Mouse (Mus musculus): ENCODE measurements around the gene Stk17b. TPM values are rescaled to one million over a fixed set of nuclear protein-coding genes. Genes with fewer than 3 reads are reported as not detected.
"Not testable (repeated sequence)": the region's sequence is repeated elsewhere in the genome, so short reads cannot be mapped to it uniquely, and the experiment has no call there.

Gene Stk17b
- polyA plus RNA-seq, 1 experiment from 2014 or later, result 17.4 TPM

DNA sequence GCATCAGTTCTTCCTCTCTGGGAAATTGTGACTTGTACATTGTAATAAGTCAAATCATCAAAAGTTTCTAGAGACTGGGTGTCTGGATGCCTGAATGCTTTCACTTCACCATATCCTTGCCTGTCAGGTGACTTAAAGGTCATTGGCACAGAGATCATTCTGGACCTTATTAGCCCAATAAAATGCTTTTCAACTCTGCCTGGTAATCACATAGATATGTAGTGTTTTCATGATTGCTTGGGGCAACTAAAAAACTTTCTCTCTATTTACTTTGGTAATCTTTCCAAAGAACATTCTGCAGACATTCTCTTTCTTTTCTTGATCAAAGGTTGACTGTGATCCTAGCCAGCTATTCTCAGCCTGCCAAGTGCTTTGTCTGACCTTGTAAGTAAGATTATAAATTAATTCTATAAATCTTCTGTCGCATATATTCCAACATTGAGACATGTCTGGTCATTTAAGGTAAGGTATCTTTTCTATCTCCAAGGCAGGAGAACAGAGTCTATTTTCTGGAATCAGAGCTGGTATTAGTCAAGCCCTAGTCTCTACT, 69.0 kb downstream of the Stk17b start:
- H3K4me3 ChIP-seq, result no peak overlapping the region
- 62% methylated on average over 1 of the region's 1 CpGs for WGBS
- ATAC-seq (ENCODE audit: insufficient number of reproducible peaks, low FRiP score, low TSS enrichment, low read depth), result no peak
- no peak overlapping the region for H3K4me2 ChIP-seq
- no peaks in the 10 kb centered on the region for H3K36me3 ChIP-seq
- H3K9me3 ChIP-seq, result no peaks in the 10 kb centered on the region
- H3K27me3 ChIP-seq, result no peaks in the 10 kb centered on the region
- H3K9ac ChIP-seq, result no peak overlapping the region
- H3K4me1 ChIP-seq, result 0 out of 2 replicates have a peak, but pooled peaks cover 2% of the 10 kb centered on the region
- H3K27ac ChIP-seq, result no peak overlapping the region

GRCm38 (mm10) chr1:53715446-53715845, 69.6 kb downstream of the Stk17b start:
- no peak for ATAC-seq (ENCODE audit: insufficient number of reproducible peaks, low FRiP score, low TSS enrichment, low read depth)
- Histone ChIP-seq H3K27ac (no peak overlapping the region), H3K36me3 (no peaks in the 10 kb centered on the region), H3K27me3 (no peaks in the 10 kb centered on the region), H3K9me3 (no peaks in the 10 kb centered on the region), H3K9ac (no peak overlapping the region), H3K4me3 (no peak overlapping the region), H3K4me2 (no peak overlapping the region), H3K4me1 (0 out of 2 replicates have a peak, but pooled peaks cover 2% of the 10 kb centered on the region)
- 1% methylated on average over 4 of the region's 4 CpGs for WGBS

DNA sequence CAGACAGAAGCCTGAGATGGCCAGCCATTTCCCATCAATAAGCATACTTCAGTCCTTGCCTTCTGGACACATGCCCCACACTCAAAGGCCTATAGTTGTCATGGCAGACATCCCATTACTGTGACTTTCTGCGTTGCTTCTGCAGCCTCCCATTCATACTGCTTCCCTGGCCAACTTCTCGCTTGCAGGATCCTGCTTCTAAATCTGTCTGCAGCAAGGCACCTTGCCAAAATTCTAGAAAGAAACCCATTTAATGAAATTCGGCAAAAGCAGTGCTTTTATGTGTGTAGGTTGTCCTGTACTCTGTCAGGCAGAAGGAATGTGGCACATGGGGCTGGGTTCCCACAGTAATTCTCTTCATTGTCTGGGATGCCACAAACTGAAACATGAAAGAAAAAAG, 71.6 kb downstream of the Stk17b start:
- not testable (repeated sequence) for H3K4me3 ChIP-seq; H3K9me3 ChIP-seq; H3K4me1 ChIP-seq; H3K27ac ChIP-seq; H3K36me3 ChIP-seq; ATAC-seq (ENCODE audit: insufficient number of reproducible peaks, low FRiP score, low TSS enrichment, low read depth); H3K9ac ChIP-seq; H3K27me3 ChIP-seq; H3K4me2 ChIP-seq
- 8% methylated on average over 3 of the region's 3 CpGs for WGBS

DNA sequence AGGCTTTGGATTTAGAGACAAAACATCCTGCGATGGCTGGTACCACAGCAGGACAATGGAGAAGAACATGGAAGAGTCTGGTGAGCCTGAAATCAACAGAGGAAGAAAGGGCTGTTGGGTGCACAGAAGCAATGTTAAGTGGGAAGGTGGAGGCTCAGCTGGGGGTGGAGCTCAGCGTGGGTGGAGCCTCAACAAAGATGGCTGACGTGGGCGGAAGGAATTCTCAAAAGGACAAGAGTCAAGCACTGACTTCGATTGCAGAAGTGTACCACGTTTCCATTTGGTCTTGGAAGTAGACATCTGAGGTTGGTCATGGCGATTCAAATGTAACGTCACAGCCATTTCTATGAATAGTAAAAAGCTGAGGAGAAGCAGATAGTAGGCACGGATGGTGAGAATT, 74.0 kb downstream of the Stk17b start:
- no peaks in the 10 kb centered on the region for H3K27me3 ChIP-seq
- WGBS, result 93% methylated on average over 9 of the region's 9 CpGs
- no peaks in the 10 kb centered on the region for H3K9me3 ChIP-seq
- H3K4me3 ChIP-seq, result no peak overlapping the region
- no peaks in the 10 kb centered on the region for H3K36me3 ChIP-seq
- no peak overlapping the region for H3K9ac ChIP-seq
- ATAC-seq (ENCODE audit: insufficient number of reproducible peaks, low FRiP score, low TSS enrichment, low read depth), result no peak
- H3K27ac ChIP-seq, result no peak overlapping the region
- peaks cover 6% of the 10 kb centered on the region; the same call in 1 of the 2 replicates for H3K4me1 ChIP-seq
- H3K4me2 ChIP-seq, result no peak overlapping the region

- H3K27me3 ChIP-seq; H3K4me2 ChIP-seq; H3K4me3 ChIP-seq; H3K36me3 ChIP-seq; H3K27ac ChIP-seq; H3K9ac ChIP-seq; H3K4me1 ChIP-seq; ATAC-seq (ENCODE audit: insufficient number of reproducible peaks, low FRiP score, low TSS enrichment, low read depth); H3K9me3 ChIP-seq: not testable (repeated sequence)
- WGBS, result 79% methylated on average over 5 of the region's 5 CpGs
Measured at GRCm38 (mm10) chr1:53709602-53710001, 75.4 kb downstream of the Stk17b start.

GRCm38 (mm10) chr1:53706431-53707361, 78.3 kb downstream of the Stk17b start, which contains the start of gene Dnah7a:
Gene Dnah7a, minus strand, starts transcription at chr1:53706784.
- no peaks in the 10 kb centered on the region for H3K27me3 ChIP-seq
- peak within 1 kb of the TSS; percentile 90 for H3K4me2 ChIP-seq
- H3K27ac ChIP-seq, result no peak within 1 kb of the TSS
- H3K9me3 ChIP-seq, result no peaks in the 10 kb centered on the region
- whole genome bisulfite sequencing, result 14% methylated on average over 42 of the region's 42 CpGs
- H3K9ac ChIP-seq, result no peak within 1 kb of the TSS
- peaks cover 4% of the 10 kb centered on the region; the same call in 1 of the 2 replicates for H3K4me1 ChIP-seq
- H3K36me3 ChIP-seq, result no peaks in the 10 kb centered on the region
- H3K4me3 ChIP-seq, result peak within 1 kb of the TSS; percentile 49
- no peak for ATAC-seq (ENCODE audit: insufficient number of reproducible peaks, low FRiP score, low TSS enrichment, low read depth)

Other genes starting within 250 kb of the Stk17b start
- 0.61 and 0.93 TPM in 2 replicates for gene Dnah7a, start 78.4 kb downstream of the Stk17b start, polyA plus RNA-seq (2015; fragmentation: Nextera tagmentation; extraction: Ambion mirVana)

All from limb, embryonic 15.5 days (tissue).